Mouse (Mus musculus) cerebellum, adult 2 months (tissue): Measurements from ENCODE around the gene Olfr353.

Source experiments
- CTCF ChIP-seq: fragments of 200-500 bp; IDR thresholded peaks from 2 replicates; pipeline ENCODE4 v1.5.1; 2011; ENCODE audit warnings: low read depth, mild to moderate bottlenecking, control low read depth, low read length, moderate library complexity, borderline replicate concordance; ENCODE audit not compliant: insufficient read depth
- POLR2A ChIP-seq: fragments of 200-500 bp; IDR thresholded peaks from 2 replicates; pipeline ENCODE4 v1.6.1; 2011; ENCODE audit warnings: low read length, control low read depth, borderline replicate concordance; ENCODE audit not compliant: insufficient read depth

DNA sequence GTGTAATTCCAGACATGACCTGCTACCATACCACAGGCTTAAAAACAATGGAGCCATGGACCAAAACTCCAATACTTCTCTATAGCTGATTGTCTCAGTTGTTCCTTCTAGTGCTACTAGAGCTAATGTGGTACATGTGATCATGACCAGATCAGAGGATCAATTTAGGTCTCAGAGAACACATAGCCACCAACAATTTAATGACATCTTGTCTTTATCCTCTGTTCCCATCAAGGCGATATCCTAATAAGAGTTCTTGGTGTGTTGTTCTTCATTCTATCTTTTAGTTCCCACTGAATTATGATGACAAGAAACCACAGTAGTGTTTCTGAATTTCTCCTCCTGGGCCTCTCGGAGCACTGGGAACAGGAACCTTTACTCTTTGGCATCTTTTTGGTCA is 44.1 kb upstream of the Olfr353 start, which contains the start of gene Olfr356:
- no peak for TF ChIP-seq CTCF
- no peak for TF ChIP-seq POLR2A
